51 mouse cellular contexts compared by ENCODE assay signal in genomic region chr6:85447351-85447750, GRCm38 (mm10). TPM values are rescaled to one million over a fixed set of nuclear protein-coding genes. Genes with fewer than 3 reads are reported as not detected.
"Had no signal": no experiment of that assay in that cellular context is flagged by ENCODE, and none has a peak within 500 bp of the region (broad histone marks: within the 10 kb centered on the region; RNA-seq: fewer than 3 reads in every experiment).

No protein-coding gene starts in this region.

- DNase-seq: heart, postnatal 10 days; heart, postnatal 14 days; heart, postnatal 36 days; heart, postnatal 4 days; kidney, adult 11 months; kidney, adult 18-20 months; kidney, adult 2 months; kidney, adult 8-10 months; kidney, adult 9 months; kidney, postnatal 10 days; kidney, postnatal 14 days; kidney, postnatal 25 days; kidney, postnatal 36 days; kidney, postnatal 4 days; layer of hippocampus, adult 9-11 months; layer of hippocampus, postnatal 36 days had no signal

- H3K9ac ChIP-seq: heart, embryonic 13.5 days; heart, embryonic 15.5 days; hindbrain, embryonic 12.5 days; hindbrain, embryonic 13.5 days; hindbrain, embryonic 14.5 days; hindbrain, embryonic 15.5 days; intestine, embryonic 15.5 days; kidney, embryonic 15.5 days had no signal

- H3K27ac ChIP-seq: heart, embryonic 10.5 days; heart, embryonic 13.5 days; heart, embryonic 15.5 days; hindbrain, embryonic 10.5 days; hindbrain, embryonic 12.5 days; hindbrain, embryonic 13.5 days; hindbrain, embryonic 14.5 days; hindbrain, embryonic 15.5 days; hindbrain, postnatal 0 days; intestine, embryonic 15.5 days; kidney, embryonic 15.5 days; kidney, postnatal 0 days; layer of hippocampus, adult 2 months; left cerebral cortex, adult 2 months had no signal

- H3K4me1 ChIP-seq: intestine, embryonic 15.5 days had no signal

- H3K4me2 ChIP-seq: heart, embryonic 11.5 days; heart, embryonic 13.5 days; heart, embryonic 15.5 days; hindbrain, embryonic 12.5 days; hindbrain, embryonic 13.5 days; hindbrain, embryonic 14.5 days; hindbrain, embryonic 15.5 days; intestine, embryonic 15.5 days; kidney, embryonic 15.5 days had no signal

- H3K4me3 ChIP-seq: heart, embryonic 10.5 days; heart, embryonic 13.5 days; heart, embryonic 15.5 days; hindbrain, embryonic 10.5 days; hindbrain, embryonic 12.5 days; hindbrain, embryonic 13.5 days; hindbrain, embryonic 15.5 days; intestine, embryonic 15.5 days; kidney, embryonic 15.5 days; layer of hippocampus, adult 2 months; left cerebral cortex, adult 2 months had no signal

- ATAC-seq: hindbrain, embryonic 16.5 days; hindbrain, postnatal 0 days; inflammation-experienced regulatory T-cells, adult 6 months; intestine, embryonic 15.5 days; intestine, embryonic 16.5 days; intestine, postnatal 0 days had no signal

- H3K27me3 ChIP-seq: heart, embryonic 13.5 days; heart, embryonic 15.5 days; hindbrain, embryonic 12.5 days; hindbrain, embryonic 13.5 days; hindbrain, embryonic 15.5 days; intestine, embryonic 15.5 days; kidney, embryonic 15.5 days had no signal

- H3K9me3 ChIP-seq: heart, embryonic 10.5 days; heart, embryonic 13.5 days; heart, embryonic 15.5 days; hindbrain, embryonic 10.5 days; hindbrain, embryonic 12.5 days; hindbrain, embryonic 13.5 days; hindbrain, embryonic 15.5 days; intestine, embryonic 15.5 days; kidney, embryonic 15.5 days had no signal

RNA-seq across cellular contexts. Expression of gene Noto, which starts 23.7 kb away (rescaled TPM):
- total RNA-seq: heart, postnatal 10 days; heart, postnatal 14 days; heart, postnatal 25 days; heart, postnatal 36 days; heart, postnatal 4 days; hematopoietic stem cell, adult 5-6 weeks; hindbrain, postnatal 0 days; layer of hippocampus, adult 18-20 months; layer of hippocampus, adult 2 months; layer of hippocampus, adult 8-10 months; layer of hippocampus, postnatal 10 days; layer of hippocampus, postnatal 14 days; layer of hippocampus, postnatal 25 days; layer of hippocampus, postnatal 36 days; left cerebral cortex, adult 18-20 months; left cerebral cortex, adult 2 months had no signal
- polyA plus RNA-seq: heart, embryonic 10.5 days; heart, embryonic 11.5 days; heart, embryonic 13.5 days; heart, embryonic 14.5 days; heart, embryonic 15.5 days; heart, embryonic 16.5 days; heart, postnatal 0 days; hindbrain, embryonic 10.5 days; hindbrain, embryonic 11.5 days; hindbrain, embryonic 12.5 days; hindbrain, embryonic 13.5 days; hindbrain, embryonic 14.5 days; hindbrain, embryonic 15.5 days; hindbrain, embryonic 16.5 days; hindbrain, postnatal 0 days; intestine, embryonic 14.5 days; intestine, embryonic 15.5 days; intestine, embryonic 16.5 days; intestine, postnatal 0 days; kidney, adult 2 months; kidney, embryonic 14.5 days; kidney, embryonic 15.5 days; kidney, embryonic 16.5 days; kidney, postnatal 0 days; large intestine, adult 2 months had no signal

RNA-seq across cellular contexts. Expression of gene Fbxo41, which starts 55.4 kb away (rescaled TPM):
- total RNA-seq: heart, postnatal 10 days; heart, postnatal 14 days; heart, postnatal 25 days; heart, postnatal 36 days; heart, postnatal 4 days; hematopoietic stem cell, adult 5-6 weeks had no signal
- polyA plus RNA-seq: heart, embryonic 11.5 days; heart, embryonic 14.5 days; heart, embryonic 16.5 days; heart, postnatal 0 days had no signal
